Mouse (Mus musculus) liver, embryonic 15.5 days (tissue): ENCODE data around the gene Sesn3. TPM values are rescaled to one million over a fixed set of nuclear protein-coding genes. Genes with fewer than 3 reads are reported as not detected.

Source experiments
- ATAC-seq: fragments of 200-750 bp; cut with Nextera tagmentation; 2 replicates; pipeline ENCODE4 v1.8.0; 2017; ENCODE audit warnings: moderate number of reproducible peaks, mild to moderate bottlenecking, moderate library complexity; ENCODE audit not compliant: insufficient read depth
- H3K27ac ChIP-seq: fragments of 300-500 bp; sonication (generic); replicated peaks from 2 replicates; pipeline ENCODE4 v1.5.1; 2015; ENCODE audit warnings: mild to moderate bottlenecking, inconsistent platforms
- H3K27me3 ChIP-seq: fragments of 300-500 bp; sonication (generic); 2 replicates; pipeline ENCODE4 v1.6.1; 2015; ENCODE audit warnings: mild to moderate bottlenecking, inconsistent platforms
- H3K36me3 ChIP-seq: fragments of 300-500 bp; sonication (generic); replicated peaks from 2 replicates; pipeline ENCODE4 v1.6.1; 2015; ENCODE audit warnings: moderate library complexity, mild to moderate bottlenecking, inconsistent platforms
- H3K4me1 ChIP-seq: fragments of 300-500 bp; sonication (generic); replicated peaks from 2 replicates; pipeline ENCODE4 v1.6.1; 2015; ENCODE audit warnings: inconsistent platforms
- H3K4me2 ChIP-seq: fragments of 300-500 bp; sonication (generic); 2 replicates; pipeline ENCODE4 v1.6.1; 2015; ENCODE audit warnings: moderate library complexity, mild to moderate bottlenecking, inconsistent platforms
- H3K4me3 ChIP-seq: fragments of 300-500 bp; sonication (generic); replicated peaks from 2 replicates; pipeline ENCODE4 v1.5.1; 2015; ENCODE audit warnings: mild to moderate bottlenecking, inconsistent platforms
- H3K9ac ChIP-seq: fragments of 300-500 bp; sonication (generic); 2 replicates; pipeline ENCODE4 v1.6.1; 2015; ENCODE audit warnings: moderate library complexity, mild to moderate bottlenecking, inconsistent platforms
- H3K9me3 ChIP-seq: fragments of 300-500 bp; sonication (generic); replicated peaks from 2 replicates; pipeline ENCODE4 v1.6.1; 2016; ENCODE audit warnings: inconsistent platforms
- WGBS: fragments of 180-500 bp; shearing (Covaris S2); methylation state at CpG from one replicate; pipeline ENCODE4 v1.1.7; 2015; ENCODE audit warnings: mixed read lengths; ENCODE audit not compliant: insufficient replicate concordance; 5-methylcytosine and 5-hydroxymethylcytosine counted together
- polyA plus RNA-seq: library from polyadenylated mRNA; unstranded; fragments of >200 nt; fragmentation: Nextera tagmentation; extraction: Ambion mirVana; gene quantifications from 2 replicates; pipeline ENCODE4 v1.2.1, GENCODE M21; 2015

Gene Sesn3
- polyA plus RNA-seq, 1 experiment from 2014 or later: 1.5 TPM

DNA sequence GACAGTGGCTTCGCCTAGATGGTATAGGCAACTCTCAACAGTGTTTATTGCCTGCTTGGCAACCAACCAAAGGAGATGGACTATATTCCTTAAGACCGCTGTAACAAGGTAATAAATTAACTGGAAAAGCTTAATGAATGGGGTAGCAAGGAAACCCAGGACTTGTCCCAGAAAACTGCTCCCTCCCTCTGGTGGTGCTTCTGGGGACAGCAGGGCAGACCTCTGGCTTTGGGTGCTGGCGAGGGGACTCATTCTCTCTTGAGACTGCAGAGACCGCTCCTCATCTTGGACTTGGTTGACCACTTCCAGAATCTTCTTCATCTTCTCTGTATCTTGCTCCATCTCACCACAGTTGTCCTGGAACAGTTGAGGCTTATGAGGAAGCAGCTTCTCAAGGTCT lies 82.2 kb downstream of the Sesn3 start:
- Histone ChIP-seq H3K27me3 (no peaks in the 10 kb centered on the region), H3K27ac (no peak overlapping the region), H3K4me1 (peaks cover 26% of the 10 kb centered on the region), H3K4me3 (no peak overlapping the region), H3K9me3 (no peaks in the 10 kb centered on the region), H3K36me3 (peaks cover 65% of the 10 kb centered on the region), H3K4me2 (no peak overlapping the region), H3K9ac (no peak overlapping the region)
- no peak for ATAC-seq
- 91% methylated on average over 4 of the region's 4 CpGs for WGBS

DNA sequence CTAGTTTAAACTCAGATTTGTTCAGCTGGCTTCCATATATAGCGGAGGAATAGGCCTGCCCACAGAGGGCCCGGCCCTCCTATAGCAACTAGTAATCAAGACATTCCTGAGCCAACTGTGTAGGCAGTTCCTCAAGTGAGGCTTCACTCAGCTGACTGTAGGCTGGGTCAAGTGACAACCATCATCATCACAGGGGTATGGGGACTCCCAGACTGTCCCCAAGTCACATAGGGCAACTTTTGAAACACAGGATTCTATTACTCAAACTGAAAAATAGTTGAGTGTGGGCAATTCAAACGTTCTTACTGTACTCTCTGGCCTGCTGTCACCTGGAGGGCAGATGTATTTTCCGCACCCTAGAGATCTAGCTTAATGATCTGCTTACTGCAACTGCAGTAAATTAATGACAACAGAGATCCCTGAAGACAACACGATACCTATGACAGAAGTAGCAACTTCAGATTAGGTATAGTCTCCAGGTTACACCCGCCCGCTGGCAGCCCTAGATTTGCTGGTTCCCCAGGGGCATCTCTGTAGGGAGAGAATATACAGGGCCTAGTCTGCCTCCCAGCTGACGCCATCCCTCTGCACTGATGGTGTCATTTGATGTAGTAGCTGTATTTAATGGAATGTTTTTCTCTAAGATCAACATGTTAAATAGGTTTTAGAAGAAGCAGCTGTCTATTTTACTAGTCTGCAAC lies 87.4 kb downstream of the Sesn3 start:
- no peak overlapping the region for H3K4me3 ChIP-seq
- no peak for ATAC-seq
- peaks cover 51% of the 10 kb centered on the region for H3K4me1 ChIP-seq
- no peak overlapping the region for H3K4me2 ChIP-seq
- no peak overlapping the region for H3K9ac ChIP-seq
- H3K27me3 ChIP-seq: no peaks in the 10 kb centered on the region
- no peak overlapping the region; the same call in 1 of the 2 replicates for H3K27ac ChIP-seq
- 79% methylated on average over 8 of the region's 8 CpGs for WGBS
- no peaks in the 10 kb centered on the region for H3K9me3 ChIP-seq
- H3K36me3 ChIP-seq: peaks cover 59% of the 10 kb centered on the region

DNA sequence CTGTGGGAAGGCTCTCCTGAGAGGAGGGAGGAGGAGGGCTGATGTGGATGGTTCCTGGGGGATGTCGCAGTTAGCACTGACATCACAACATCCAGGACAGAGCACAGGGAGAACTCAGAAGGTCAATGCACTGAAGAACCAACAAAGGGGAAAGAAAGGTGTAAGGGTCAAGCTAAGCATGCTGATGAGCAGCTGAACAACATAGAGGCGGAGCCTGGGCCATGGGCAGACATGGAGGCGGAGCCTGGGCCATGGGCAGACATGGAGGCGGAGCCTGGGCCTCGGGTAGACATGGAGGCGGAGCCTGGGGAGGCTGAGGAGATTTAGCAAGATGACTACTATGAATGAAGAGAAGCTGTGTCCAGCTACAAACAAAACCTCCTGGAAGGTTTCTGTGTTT lies 88.7 kb downstream of the Sesn3 start:
- no peaks in the 10 kb centered on the region for H3K27me3 ChIP-seq
- H3K36me3 ChIP-seq: peaks cover 51% of the 10 kb centered on the region
- no peak overlapping the region for H3K4me2 ChIP-seq
- peaks cover under 1% of the 10 kb centered on the region for H3K9me3 ChIP-seq
- peak; percentile 47; the same call in 1 of the 2 replicates for ATAC-seq
- WGBS: 63% methylated on average over 6 of the region's 6 CpGs
- peak overlapping the region; percentile 72 for H3K27ac ChIP-seq
- no peak overlapping the region for H3K9ac ChIP-seq
- no peak overlapping the region for H3K4me3 ChIP-seq
- peaks cover 64% of the 10 kb centered on the region for H3K4me1 ChIP-seq

DNA sequence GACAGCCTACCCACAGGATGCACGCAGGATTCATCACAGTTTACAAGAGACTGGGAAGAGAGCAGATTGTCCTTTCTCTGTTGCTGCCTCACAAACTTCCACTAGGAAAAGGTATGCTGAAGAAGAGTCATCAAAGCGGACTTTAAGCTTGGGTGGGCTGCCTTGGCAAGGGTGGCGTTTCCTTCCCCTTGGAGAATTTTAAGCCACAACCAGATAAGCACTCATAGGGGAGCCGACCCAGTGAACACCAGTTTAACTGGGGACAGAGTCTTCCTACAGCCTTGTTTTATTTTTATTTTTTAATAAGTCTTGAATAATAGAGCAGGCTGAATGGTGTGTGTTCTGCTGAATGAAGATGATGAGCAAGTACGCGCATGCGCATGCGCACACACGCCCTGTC lies 89.9 kb downstream of the Sesn3 start:
- Histone ChIP-seq H3K27me3 (no peaks in the 10 kb centered on the region), H3K27ac (peak overlapping the region; percentile 72), H3K9ac (0 out of 2 replicates have a peak overlapping the region, but pooled peaks have one; percentile 1), H3K4me3 (no peak overlapping the region), H3K9me3 (peaks cover 7% of the 10 kb centered on the region), H3K4me1 (peaks cover 74% of the 10 kb centered on the region), H3K4me2 (peak overlapping the region; percentile 21), H3K36me3 (peaks cover 53% of the 10 kb centered on the region)
- WGBS: 65% methylated on average over 9 of the region's 9 CpGs
- ATAC-seq: no peak

DNA sequence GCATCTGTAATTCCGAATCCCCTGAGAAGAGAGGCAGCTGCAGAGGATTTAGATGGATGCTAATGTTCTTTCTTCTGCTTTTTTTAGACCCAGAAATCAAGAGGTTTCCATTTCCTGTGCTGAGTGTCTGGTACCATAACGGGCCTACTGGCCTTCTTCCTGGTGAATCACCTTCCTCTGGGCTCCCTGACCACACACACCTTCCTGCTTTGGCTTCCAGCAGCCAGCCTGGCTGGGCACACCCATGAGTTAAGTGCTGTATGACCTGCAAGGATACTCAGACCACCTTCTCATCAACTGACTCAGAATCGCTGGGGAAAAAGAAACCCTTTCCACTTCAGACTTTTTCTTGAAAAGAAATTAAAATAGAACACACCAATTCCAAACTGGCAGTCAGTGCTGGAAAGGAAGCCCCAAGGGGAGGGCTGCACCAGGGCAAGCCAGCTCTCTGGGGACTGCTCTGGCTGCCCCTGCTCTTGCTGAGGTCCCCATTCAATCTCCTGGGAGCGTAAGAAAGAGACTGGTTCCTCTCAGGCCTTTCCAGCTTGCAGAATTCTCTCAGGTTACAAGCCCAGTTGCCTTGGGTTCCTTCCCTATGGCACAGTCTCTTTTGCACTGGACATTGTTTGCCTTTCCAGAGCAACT lies 90.7 kb downstream of the Sesn3 start:
- peaks cover 7% of the 10 kb centered on the region for H3K9me3 ChIP-seq
- peaks cover 51% of the 10 kb centered on the region for H3K36me3 ChIP-seq
- peaks cover 82% of the 10 kb centered on the region for H3K4me1 ChIP-seq
- no peak for ATAC-seq
- peak overlapping the region; percentile 12 for H3K9ac ChIP-seq
- H3K4me3 ChIP-seq: no peak overlapping the region
- H3K27ac ChIP-seq: peak overlapping the region; percentile 72
- 52% methylated on average over 4 of the region's 4 CpGs for WGBS
- peak overlapping the region; percentile 21; the same call in 1 of the 2 replicates for H3K4me2 ChIP-seq
- H3K27me3 ChIP-seq: no peaks in the 10 kb centered on the region

DNA sequence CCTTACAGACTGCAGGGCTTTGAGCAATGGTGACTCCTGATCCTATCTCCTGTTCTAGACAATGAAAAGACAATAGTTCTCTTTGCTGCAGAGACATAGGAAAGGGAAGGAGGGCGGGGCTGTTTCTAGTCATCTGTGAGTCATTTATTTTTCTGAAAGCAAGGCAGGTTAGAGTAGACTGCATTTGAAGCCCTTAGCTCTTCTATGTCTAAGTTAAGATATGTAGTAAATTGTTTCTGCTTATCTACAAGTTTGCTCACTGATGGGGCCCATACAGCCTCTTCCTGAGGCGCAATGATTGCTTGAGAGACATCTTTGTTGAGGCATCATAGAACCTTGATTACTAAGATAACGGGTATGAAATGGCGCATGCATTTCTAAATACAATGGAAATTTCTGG lies 93.0 kb downstream of the Sesn3 start:
- peaks cover 95% of the 10 kb centered on the region for H3K4me1 ChIP-seq
- no peaks in the 10 kb centered on the region for H3K27me3 ChIP-seq
- peaks cover 54% of the 10 kb centered on the region for H3K36me3 ChIP-seq
- no peak overlapping the region for H3K9ac ChIP-seq
- 54% methylated on average over 4 of the region's 4 CpGs for WGBS
- no peak overlapping the region for H3K4me3 ChIP-seq
- peak; percentile 6; the same call in 1 of the 2 replicates for ATAC-seq
- peak overlapping the region; percentile 97 for H3K27ac ChIP-seq
- peaks cover 7% of the 10 kb centered on the region for H3K9me3 ChIP-seq
- peak overlapping the region; percentile 14 for H3K4me2 ChIP-seq

DNA sequence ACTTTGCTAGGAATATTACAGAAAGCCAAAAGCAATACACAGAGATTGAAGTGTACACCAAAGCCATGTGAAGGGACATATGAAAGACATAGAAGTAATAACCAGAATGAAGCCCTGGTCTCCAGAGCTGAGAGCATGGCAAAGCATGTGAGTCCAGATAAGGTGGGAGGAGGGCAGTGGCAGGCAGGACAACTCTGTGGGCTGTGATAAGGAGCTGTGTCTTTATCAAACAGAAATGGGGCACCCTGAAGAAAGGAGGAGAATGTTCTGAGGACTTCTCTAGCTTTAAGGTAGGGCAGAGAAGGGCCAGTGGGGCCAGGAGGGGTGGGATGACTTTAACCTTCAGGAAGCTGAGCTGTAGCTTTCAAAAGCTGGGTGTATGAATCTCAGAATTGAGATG lies 94.4 kb downstream of the Sesn3 start:
- Histone ChIP-seq H3K27me3 (no peaks in the 10 kb centered on the region), H3K36me3 (peaks cover 59% of the 10 kb centered on the region), H3K27ac (peak overlapping the region; percentile 97), H3K4me3 (peak overlapping the region; percentile 27), H3K9ac (peak overlapping the region; percentile 47; the same call in 1 of the 2 replicates), H3K9me3 (peaks cover 7% of the 10 kb centered on the region), H3K4me2 (peak overlapping the region; percentile 62), H3K4me1 (peaks cover 94% of the 10 kb centered on the region)
- peak; percentile 96 for ATAC-seq

DNA sequence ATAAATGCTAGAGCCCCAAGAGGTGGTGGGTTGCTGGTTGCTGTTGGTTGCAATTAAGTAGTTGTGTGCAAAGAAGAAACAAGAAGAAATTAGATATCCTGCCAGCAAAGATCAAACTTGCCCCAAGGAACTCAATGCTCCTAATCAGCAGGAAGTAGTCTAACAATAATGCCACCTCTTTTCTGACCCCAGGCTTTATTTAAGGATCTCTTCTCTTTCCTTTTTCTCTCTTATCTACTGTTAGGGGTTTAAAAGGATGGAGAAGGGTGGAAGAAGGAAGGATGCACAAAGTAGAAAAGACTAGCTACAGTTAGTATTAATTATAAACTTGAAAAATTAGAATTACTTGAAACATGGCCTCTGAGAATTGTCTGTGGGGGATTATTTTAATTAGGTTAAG lies 97.6 kb downstream of the Sesn3 start:
- Histone ChIP-seq H3K27me3 (no peaks in the 10 kb centered on the region), H3K4me1 (peaks cover 94% of the 10 kb centered on the region), H3K4me2 (no peak overlapping the region), H3K9ac (no peak overlapping the region), H3K9me3 (peaks cover 7% of the 10 kb centered on the region), H3K27ac (peak overlapping the region; percentile 97), H3K4me3 (no peak overlapping the region), H3K36me3 (peaks cover 71% of the 10 kb centered on the region)
- no peak for ATAC-seq

DNA sequence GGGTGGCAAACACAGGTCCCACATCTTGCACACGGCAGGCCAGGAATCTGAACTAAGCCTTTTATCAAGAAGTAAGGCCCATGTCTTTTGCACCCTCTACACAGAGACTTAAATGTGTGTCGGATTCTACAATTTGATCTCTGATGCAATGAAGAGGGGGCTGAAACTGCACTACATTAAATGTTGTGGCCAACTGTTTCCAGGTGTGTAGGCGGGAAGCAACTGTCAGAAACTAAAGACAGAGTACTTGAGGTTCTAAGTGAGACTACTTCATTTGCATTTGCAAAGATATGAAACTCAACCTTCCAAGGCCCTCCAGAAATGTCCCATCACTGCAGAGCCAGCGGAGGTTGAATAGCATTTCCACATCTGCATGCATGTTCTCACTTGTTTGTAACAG lies 101.3 kb downstream of the Sesn3 start:
- H3K27me3 ChIP-seq: no peaks in the 10 kb centered on the region
- no peaks in the 10 kb centered on the region for H3K9me3 ChIP-seq
- no peak overlapping the region for H3K9ac ChIP-seq
- H3K4me3 ChIP-seq: no peak overlapping the region
- H3K27ac ChIP-seq: no peak overlapping the region
- no peak for ATAC-seq
- WGBS: 88% methylated on average over 4 of the region's 4 CpGs
- H3K4me2 ChIP-seq: no peak overlapping the region
- peaks cover 70% of the 10 kb centered on the region for H3K36me3 ChIP-seq
- peaks cover 83% of the 10 kb centered on the region for H3K4me1 ChIP-seq

DNA sequence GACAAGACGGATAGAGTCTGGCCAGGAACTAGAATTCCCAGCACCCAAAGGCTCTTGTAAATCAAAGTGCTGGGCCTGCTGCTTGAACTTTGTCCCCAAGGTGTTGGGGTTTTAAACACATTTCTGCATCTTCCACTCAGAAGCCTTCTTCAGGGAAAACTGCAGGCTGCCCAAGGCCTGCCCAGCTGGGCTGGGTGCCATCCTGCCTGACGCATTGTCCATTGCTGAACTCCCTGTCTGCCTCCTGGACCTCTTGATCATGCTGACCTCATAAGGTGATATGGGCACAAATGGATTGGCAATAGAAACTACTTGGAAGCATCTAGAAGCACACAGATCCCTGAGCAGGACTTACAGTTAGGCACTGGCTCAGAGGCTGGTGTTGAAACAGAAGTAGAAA lies 103.3 kb downstream of the Sesn3 start:
- WGBS: 89% methylated on average over 2 of the region's 2 CpGs
- Histone ChIP-seq H3K9ac (peak overlapping the region; percentile 90; the same call in 1 of the 2 replicates), H3K4me3 (peak overlapping the region; percentile 80)

DNA sequence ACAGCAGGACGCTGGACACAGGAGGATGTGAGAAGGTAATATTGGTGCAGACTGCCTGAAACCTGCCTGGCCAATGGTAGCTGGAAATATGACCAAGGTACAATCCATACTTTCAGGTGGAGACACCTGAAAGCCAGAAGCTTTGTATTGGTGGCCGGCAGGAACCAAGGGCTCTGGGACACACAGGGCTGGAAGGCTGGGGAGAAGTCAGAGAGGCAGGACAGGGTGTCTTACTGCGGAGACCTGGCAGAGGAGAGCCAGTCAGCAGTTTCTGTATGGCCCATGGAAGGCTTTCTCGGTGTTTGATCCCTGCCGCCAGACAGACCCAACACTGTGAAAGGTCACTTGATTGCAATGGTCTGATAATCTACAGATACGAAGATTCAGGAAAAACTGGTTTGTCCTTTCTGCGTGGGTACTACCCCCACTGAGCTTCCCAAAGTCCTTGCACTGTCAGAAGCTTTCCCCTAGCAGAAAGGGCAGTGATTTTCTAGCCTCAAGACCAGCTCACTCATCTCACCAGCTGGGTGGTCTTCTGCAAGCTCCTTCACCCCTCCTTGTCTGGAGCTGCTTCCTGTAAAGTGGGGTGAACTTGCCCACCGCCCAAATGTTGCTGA lies 105.0 kb downstream of the Sesn3 start:
- Histone ChIP-seq H3K27ac (peak overlapping the region; percentile 90), H3K4me1 (peaks cover 74% of the 10 kb centered on the region)
- no peak for ATAC-seq

More for the DNA sequence above, 103.3 kb downstream of the Sesn3 start:
- Histone ChIP-seq H3K27ac (peak overlapping the region; percentile 90; the same call in 1 of the 2 replicates), H3K36me3 (peaks cover 51% of the 10 kb centered on the region), H3K27me3 (no peaks in the 10 kb centered on the region), H3K9me3 (no peaks in the 10 kb centered on the region), H3K4me2 (peak overlapping the region; percentile 75), H3K4me1 (peaks cover 80% of the 10 kb centered on the region)
- no peak for ATAC-seq

More for the DNA sequence above, 105.0 kb downstream of the Sesn3 start:
- Histone ChIP-seq H3K36me3 (peaks cover 36% of the 10 kb centered on the region), H3K9me3 (no peaks in the 10 kb centered on the region), H3K27me3 (no peaks in the 10 kb centered on the region), H3K4me2 (peak overlapping the region; percentile 75), H3K9ac (peak overlapping the region; percentile 90), H3K4me3 (peak overlapping the region; percentile 80)
- 25% methylated on average over 8 of the region's 8 CpGs for WGBS
